Mouse (Mus musculus) E14TG2a.4 (cell line): ENCODE data around the gene Mogs.
A peak's percentile ranks its signal among the peaks of the same experiment; 100 is the strongest.

ENCODE experiments used
- H3K27me3 ChIP-seq: 2 replicates; pipeline ENCODE4 v1.6.1; 2014; ENCODE audit warnings: low read length, control low read depth; ENCODE audit not compliant: insufficient read depth
- H3K36me3 ChIP-seq: 2 replicates; pipeline ENCODE4 v1.6.1; 2014; ENCODE audit warnings: low read length, control low read depth; ENCODE audit not compliant: insufficient read depth
- H3K4me1 ChIP-seq: replicated peaks from 2 replicates; pipeline ENCODE4 v1.6.1; 2014; ENCODE audit warnings: low read depth, low read length, control low read depth
- H3K4me3 ChIP-seq: replicated peaks from 2 replicates; pipeline ENCODE4 v1.5.1; 2014; ENCODE audit warnings: mild to moderate bottlenecking, low read length
- H3K9me3 ChIP-seq: 2 replicates; pipeline ENCODE4 v1.6.1; 2014; ENCODE audit warnings: low read length, control low read depth
- CTCF ChIP-seq: conservative IDR thresholded peaks from 2 replicates; pipeline ENCODE4 v1.5.1; 2014; ENCODE audit warnings: low read length
- NANOG ChIP-seq: IDR thresholded peaks from 2 replicates; pipeline ENCODE4 v1.6.1; 2014; ENCODE audit warnings: borderline replicate concordance, low read length, mixed read lengths
- POU5F1 ChIP-seq: IDR thresholded peaks from 2 replicates; pipeline ENCODE4 v1.6.1; 2014; ENCODE audit warnings: low read length, borderline replicate concordance

Mogs gene

DNA sequence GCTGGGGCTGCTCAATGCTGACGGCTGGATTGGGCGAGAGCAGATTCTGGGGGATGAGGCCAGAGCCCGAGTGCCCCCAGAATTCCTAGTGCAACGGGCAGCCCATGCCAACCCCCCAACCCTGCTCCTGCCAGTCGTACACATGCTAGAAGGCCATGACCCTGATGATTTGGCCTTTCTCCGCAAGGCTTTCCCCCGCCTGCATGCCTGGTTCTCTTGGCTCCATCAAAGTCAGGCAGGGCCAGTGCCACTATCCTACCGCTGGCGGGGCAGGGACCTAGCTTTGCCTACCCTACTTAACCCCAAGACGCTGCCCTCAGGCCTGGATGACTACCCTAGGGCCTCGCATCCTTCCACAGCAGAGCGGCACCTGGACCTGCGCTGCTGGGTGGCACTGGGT, 2.3 kb downstream of the Mogs start:
- peaks cover 37% of the 10 kb centered on the region for H3K36me3 ChIP-seq
- H3K27me3 ChIP-seq, result no peaks in the 10 kb centered on the region
- H3K4me3 ChIP-seq, result peak overlapping the region; percentile 13; the same call in 1 of the 2 replicates
- H3K4me1 ChIP-seq, result peaks cover 65% of the 10 kb centered on the region
- H3K9me3 ChIP-seq, result no peaks in the 10 kb centered on the region
- TF ChIP-seq NANOG (no peak), POU5F1 (no peak), CTCF (no peak)

GRCm38 (mm10) chr6:83118369-83118768, 3.1 kb downstream of the Mogs start:
- peaks cover 42% of the 10 kb centered on the region for H3K36me3 ChIP-seq
- H3K27me3 ChIP-seq, result no peaks in the 10 kb centered on the region
- H3K4me1 ChIP-seq, result peaks cover 71% of the 10 kb centered on the region
- H3K9me3 ChIP-seq, result no peaks in the 10 kb centered on the region
- no peak overlapping the region for H3K4me3 ChIP-seq
- TF ChIP-seq CTCF (no peak), NANOG (no peak), POU5F1 (no peak)

DNA sequence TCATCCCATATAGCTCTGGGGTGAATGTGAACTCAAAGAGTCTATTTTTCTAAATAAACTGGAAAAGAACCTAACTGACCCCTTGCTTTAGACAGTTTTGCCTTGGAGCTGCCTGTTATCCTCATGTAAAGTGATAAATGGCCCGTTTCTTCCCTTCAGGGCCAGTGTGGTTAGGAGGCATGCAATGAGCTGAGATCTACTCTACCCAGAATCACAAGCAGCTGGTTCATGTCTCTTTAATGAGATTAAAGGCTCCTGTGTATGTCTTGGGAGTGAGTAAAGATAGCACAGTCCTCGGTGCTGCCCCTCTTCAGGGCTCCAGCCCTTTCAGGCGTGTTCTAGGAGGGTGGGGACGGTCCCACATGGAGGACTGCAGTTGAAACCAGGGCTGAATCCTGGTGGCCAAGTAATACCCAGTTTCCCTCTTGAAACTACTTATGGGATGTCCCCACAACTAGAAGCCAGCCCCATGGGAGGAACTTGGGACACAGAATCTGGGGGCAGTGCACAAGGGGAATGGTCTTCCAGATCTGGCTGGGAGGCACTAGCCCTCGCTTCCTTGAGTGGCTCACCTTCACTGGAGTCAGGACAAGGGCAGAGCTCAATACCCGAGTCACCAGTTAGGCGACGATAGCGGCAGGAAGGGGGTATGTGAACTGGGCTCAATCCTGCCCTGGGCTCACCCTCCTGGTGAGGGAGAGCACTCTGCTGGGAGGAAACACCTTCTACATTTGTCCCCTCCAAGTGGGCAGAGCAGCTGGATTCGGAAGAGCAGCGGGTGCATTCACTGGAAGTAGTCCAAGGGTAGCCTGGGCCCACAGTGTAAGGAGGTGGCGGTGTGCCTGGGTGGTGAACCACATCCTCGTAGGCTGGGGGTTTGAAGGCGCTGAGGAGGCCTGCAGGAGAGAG, 3.8 kb downstream of the Mogs start:
- TF ChIP-seq NANOG, result no peak
- no peak for TF ChIP-seq CTCF
- TF ChIP-seq POU5F1, result no peak
- H3K27me3 ChIP-seq, result no peaks in the 10 kb centered on the region
- H3K36me3 ChIP-seq, result peaks cover 48% of the 10 kb centered on the region
- H3K4me3 ChIP-seq, result 0 out of 2 replicates have a peak overlapping the region, but pooled peaks have one; percentile 3
- H3K9me3 ChIP-seq, result no peaks in the 10 kb centered on the region
- H3K4me1 ChIP-seq, result peaks cover 73% of the 10 kb centered on the region

GRCm38 (mm10) chr6:83119734-83120051, 4.4 kb downstream of the Mogs start:
- Histone ChIP-seq H3K4me1 (peaks cover 73% of the 10 kb centered on the region), H3K27me3 (no peaks in the 10 kb centered on the region), H3K9me3 (no peaks in the 10 kb centered on the region), H3K36me3 (peaks cover 48% of the 10 kb centered on the region), H3K4me3 (peak overlapping the region; percentile 91; the same call in 1 of the 2 replicates)
- no peak for TF ChIP-seq NANOG
- no peak for TF ChIP-seq CTCF
- TF ChIP-seq POU5F1, result no peak

DNA sequence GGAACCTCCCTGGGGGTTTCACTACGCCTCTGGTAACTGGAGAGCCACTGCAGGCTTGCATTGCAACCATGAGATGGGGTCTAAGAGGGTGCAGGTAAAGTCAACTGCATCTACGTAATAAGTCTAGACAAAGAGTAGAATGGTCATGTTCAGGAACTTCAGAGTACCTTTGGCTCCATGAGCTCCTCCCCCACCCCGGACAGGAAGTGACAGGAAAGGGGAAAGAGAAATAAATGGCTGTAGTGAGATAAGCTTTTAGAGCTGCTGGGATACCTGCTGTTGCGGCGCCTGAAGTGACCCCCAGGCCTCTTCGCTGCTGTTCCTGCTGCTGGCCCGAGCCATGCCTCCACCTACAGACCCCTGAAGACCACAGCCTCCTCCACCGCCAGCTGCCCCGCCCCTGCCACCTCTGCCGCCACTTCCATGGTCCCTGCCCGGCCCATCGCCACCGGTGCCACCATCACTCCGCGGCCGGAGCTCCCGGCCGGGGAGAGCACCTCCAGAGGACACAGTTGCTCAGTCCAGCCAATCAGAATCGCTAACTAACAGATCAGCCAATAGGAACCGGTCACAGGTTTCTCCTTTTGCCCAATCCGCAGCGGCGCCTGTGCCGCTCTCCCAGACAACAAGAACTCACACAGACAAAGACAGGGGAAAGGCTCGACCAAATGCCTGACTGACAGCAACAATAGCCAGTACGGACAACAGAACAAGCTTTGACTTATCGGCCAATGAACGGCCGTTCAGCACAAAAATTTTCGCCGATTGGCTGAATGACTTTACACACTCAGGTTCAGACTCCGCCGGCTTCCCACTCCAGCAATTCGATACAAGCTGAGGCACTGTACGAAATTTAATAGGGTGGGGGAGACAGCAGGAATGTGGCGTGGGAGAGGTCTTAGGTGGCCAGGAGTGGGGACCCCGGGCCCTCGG, 5.9 kb downstream of the Mogs start, which contains the start of gene Wbp1:
Wbp1 (minus strand) TSS at position 630 of the 933 bp plus-strand sequence.
- Histone ChIP-seq H3K9me3 (no peaks in the 10 kb centered on the region), H3K27me3 (no peaks in the 10 kb centered on the region), H3K4me1 (peaks cover 76% of the 10 kb centered on the region), H3K36me3 (peaks cover 48% of the 10 kb centered on the region), H3K4me3 (peak within 1 kb of the TSS; percentile 91)
- TF ChIP-seq CTCF, result no peak
- TF ChIP-seq POU5F1, result no peak
- no peak for TF ChIP-seq NANOG

GRCm38 (mm10) chr6:83121863-83122710, 6.8 kb downstream of the Mogs start:
- peak overlapping the region; percentile 91 for H3K4me3 ChIP-seq
- H3K9me3 ChIP-seq, result no peaks in the 10 kb centered on the region
- TF ChIP-seq NANOG, result no peak
- TF ChIP-seq CTCF, result no peak
- TF ChIP-seq POU5F1, result no peak
- H3K36me3 ChIP-seq, result peaks cover 40% of the 10 kb centered on the region
- no peaks in the 10 kb centered on the region for H3K27me3 ChIP-seq
- peaks cover 67% of the 10 kb centered on the region for H3K4me1 ChIP-seq

- Histone ChIP-seq H3K4me1 (peaks cover 60% of the 10 kb centered on the region), H3K36me3 (peaks cover 32% of the 10 kb centered on the region), H3K27me3 (no peaks in the 10 kb centered on the region), H3K4me3 (0 out of 2 replicates have a peak overlapping the region, but pooled peaks have one; percentile 91), H3K9me3 (no peaks in the 10 kb centered on the region)
- no peak for TF ChIP-seq NANOG
- no peak for TF ChIP-seq CTCF
- no peak for TF ChIP-seq POU5F1
Observed at GRCm38 (mm10) chr6:83122961-83123360, 7.7 kb downstream of the Mogs start.
